Mouse (Mus musculus) hindbrain, embryonic 14.5 days (tissue): ENCODE data around the gene Gm4027. TPM values are rescaled to one million over a fixed set of nuclear protein-coding genes. Genes with fewer than 3 reads are reported as not detected.
"Not testable (repeated sequence)": the region's sequence is repeated elsewhere in the genome, so short reads cannot be mapped to it uniquely, and the experiment has no call there.

Experiments used
- ATAC-seq: fragments of 200-750 bp; cut with Nextera tagmentation; 2 replicates; pipeline ENCODE4 v1.8.0; 2017; ENCODE audit warnings: moderate number of reproducible peaks, mild to moderate bottlenecking, moderate TSS enrichment, moderate library complexity; ENCODE audit not compliant: low FRiP score
- DNase-seq: peaks from one replicate; pipeline ENCODE4 v3.0.0-alpha.2; 2015; ENCODE audit warnings: low spot score
- H3K27ac ChIP-seq: fragments of 300-500 bp; sonication (generic); 2 replicates; pipeline ENCODE4 v1.5.1; 2014; ENCODE audit warnings: mild to moderate bottlenecking, moderate library complexity
- H3K27me3 ChIP-seq: fragments of 300-500 bp; sonication (generic); 2 replicates; pipeline ENCODE4 v1.6.1; 2014; ENCODE audit warnings: mild to moderate bottlenecking, low read length, mixed read lengths; ENCODE audit not compliant: control insufficient read depth, insufficient read depth
- H3K36me3 ChIP-seq: fragments of 300-500 bp; sonication (generic); replicated peaks from 2 replicates; pipeline ENCODE4 v1.6.1; 2014; ENCODE audit not compliant: control insufficient read depth, insufficient read depth
- H3K4me1 ChIP-seq: fragments of 300-500 bp; sonication (generic); replicated peaks from 2 replicates; pipeline ENCODE4 v1.6.1; 2014; ENCODE audit warnings: antibody characterized with exemption, low read length, mixed read lengths; ENCODE audit not compliant: control insufficient read depth, insufficient read depth
- H3K4me2 ChIP-seq: fragments of 300-500 bp; sonication (generic); replicated peaks from 2 replicates; pipeline ENCODE4 v1.6.1; 2014; ENCODE audit warnings: mild to moderate bottlenecking, moderate library complexity
- H3K4me3 ChIP-seq: fragments of 300-500 bp; sonication (generic); replicated peaks from 2 replicates; pipeline ENCODE4 v1.5.1; 2014; ENCODE audit warnings: mild to moderate bottlenecking, low read length
- H3K9ac ChIP-seq: fragments of 300-500 bp; sonication (generic); 2 replicates; pipeline ENCODE4 v1.6.1; 2014
- H3K9me3 ChIP-seq: fragments of 300-500 bp; sonication (generic); 2 replicates; pipeline ENCODE4 v1.6.1; 2016; ENCODE audit warnings: low read length; ENCODE audit not compliant: control insufficient read depth
- WGBS: fragments of 180-500 bp; shearing (Covaris S2); extraction: QIAGEN DNeasy Blood & Tissue Kit; methylation state at CpG from one replicate; pipeline ENCODE4 v1.1.7; 2014; 5-methylcytosine and 5-hydroxymethylcytosine counted together
- polyA plus RNA-seq: library from polyadenylated mRNA; unstranded; fragments of >200 nt; fragmentation: Nextera tagmentation; extraction: Ambion mirVana; gene quantifications from 2 replicates; pipeline ENCODE4 v1.2.1, GENCODE M21; 2014

The Gm4027 gene
- not detected in 2 replicates for polyA plus RNA-seq

GRCm38 (mm10) chr12:87618569-87618968, at the start of gene Gm4027:
Gene Gm4027 (plus strand): TSS chr12:87618869.
- H3K9ac ChIP-seq, H3K27me3 ChIP-seq, H3K9me3 ChIP-seq, H3K27ac ChIP-seq, H3K4me1 ChIP-seq, DNase-seq, H3K4me3 ChIP-seq, H3K36me3 ChIP-seq, H3K4me2 ChIP-seq, ATAC-seq: not testable (repeated sequence)
- over 99% methylated on average over 4 of the region's 7 CpGs for WGBS

- H3K9ac ChIP-seq, H3K4me1 ChIP-seq, ATAC-seq, H3K4me3 ChIP-seq, H3K9me3 ChIP-seq, H3K4me2 ChIP-seq, H3K27ac ChIP-seq, H3K27me3 ChIP-seq, DNase-seq, H3K36me3 ChIP-seq: not testable (repeated sequence)
- WGBS = 11% methylated on average over 2 of the region's 2 CpGs
Observed at GRCm38 (mm10) chr12:87601388-87601787, 17.3 kb upstream of the Gm4027 start.

DNA sequence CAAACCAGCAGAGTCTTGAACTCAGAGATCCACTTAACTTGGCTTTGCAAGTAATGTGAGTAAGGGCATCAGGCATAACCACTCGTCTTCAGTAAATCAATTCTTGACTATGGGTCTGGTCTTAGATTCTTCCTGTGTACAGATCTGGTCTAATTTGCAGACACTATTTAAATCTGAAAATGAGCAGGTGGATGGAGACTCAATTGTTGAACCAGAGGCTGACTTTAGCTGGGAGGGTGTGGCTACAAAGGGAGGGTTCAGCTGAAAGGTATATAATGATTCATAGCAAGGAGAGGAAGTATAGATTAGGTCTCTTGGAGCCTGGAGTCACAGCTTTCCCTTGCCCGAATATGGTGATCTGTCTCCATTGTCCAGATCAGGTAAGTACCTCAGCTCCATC, 16.3 kb upstream of the Gm4027 start, which contains the start of gene Oog1:
Oog1 (plus strand) TSS at position 301 of the 400 bp plus-strand sequence.
- not testable (repeated sequence) for H3K36me3 ChIP-seq, H3K9me3 ChIP-seq, H3K4me3 ChIP-seq, ATAC-seq, H3K4me1 ChIP-seq, H3K27ac ChIP-seq, DNase-seq, H3K27me3 ChIP-seq, H3K9ac ChIP-seq, H3K4me2 ChIP-seq
- WGBS = 50% methylated on average over 1 of the region's 2 CpGs

DNA sequence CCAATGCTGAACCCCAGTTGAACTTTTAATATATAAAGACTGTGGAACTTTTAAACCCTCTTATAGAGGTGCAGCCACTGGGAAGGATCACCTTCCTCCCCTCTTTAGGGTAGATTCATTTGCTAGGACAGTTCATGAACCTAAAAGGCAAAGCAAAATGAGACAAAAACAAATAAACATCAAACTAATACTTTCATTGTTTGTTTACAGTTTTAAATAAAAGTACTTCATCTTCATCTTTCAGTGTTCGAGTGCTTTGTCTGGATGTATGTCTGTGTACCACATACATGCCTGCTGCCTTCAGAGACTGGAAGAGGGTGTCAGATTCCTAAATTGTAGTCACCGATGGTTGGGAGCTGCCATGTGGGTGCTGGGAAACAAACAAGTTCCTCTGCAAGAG, 25.9 kb downstream of the Gm4027 start, which contains the start of gene Gm16381:
Gm16381 (minus strand) TSS at position 101 of the 400 bp plus-strand sequence.
- not testable (repeated sequence) for H3K4me1 ChIP-seq, H3K4me3 ChIP-seq, H3K36me3 ChIP-seq, H3K9ac ChIP-seq, H3K4me2 ChIP-seq, DNase-seq, H3K27ac ChIP-seq, H3K27me3 ChIP-seq, ATAC-seq, H3K9me3 ChIP-seq
- 79% methylated on average over 1 of the region's 2 CpGs for WGBS

DNA sequence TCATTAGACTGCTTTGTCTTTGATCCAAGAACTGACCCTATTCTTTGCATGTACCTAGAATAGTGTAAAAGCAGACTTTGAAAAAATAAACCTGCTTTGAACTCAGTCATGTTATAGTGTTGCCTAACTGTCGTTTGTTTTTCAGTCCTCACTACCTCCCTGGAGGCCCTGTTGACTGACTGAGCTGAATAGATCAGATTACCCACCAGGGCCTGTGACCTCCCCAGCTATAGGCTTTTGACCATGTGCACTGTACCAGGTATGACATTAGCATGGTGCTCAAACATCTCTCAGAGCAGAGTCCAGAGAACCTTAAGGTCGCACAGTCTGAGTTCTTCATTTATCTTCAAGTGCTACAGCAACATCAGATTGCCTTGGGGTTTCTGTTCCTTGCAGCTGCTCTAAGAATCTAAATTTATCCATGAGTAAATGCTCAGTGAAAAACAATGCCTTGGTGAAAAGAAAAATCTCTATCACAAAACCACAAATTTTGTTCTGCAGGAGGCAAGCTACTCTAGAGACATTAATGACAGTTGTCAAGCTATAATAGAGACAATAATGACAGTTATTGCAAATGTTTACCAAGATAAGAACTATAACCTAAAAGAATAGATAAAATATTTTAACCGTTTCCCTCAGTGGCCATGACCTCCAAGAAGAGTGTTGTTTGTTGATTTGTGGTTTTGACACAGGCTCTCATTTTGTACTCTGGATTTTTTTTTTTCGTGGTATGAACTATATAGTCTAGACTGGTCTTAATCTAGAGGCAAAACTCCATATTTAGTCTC, 34.4 kb downstream of the Gm4027 start:
- not testable (repeated sequence) for ATAC-seq, H3K27me3 ChIP-seq, H3K9ac ChIP-seq, H3K36me3 ChIP-seq, H3K4me3 ChIP-seq, DNase-seq, H3K9me3 ChIP-seq, H3K4me2 ChIP-seq, H3K27ac ChIP-seq, H3K4me1 ChIP-seq
- WGBS = 73% methylated on average over 2 of the region's 4 CpGs

Other genes starting within 250 kb of the Gm4027 start
- gene Sptlc2, start 230.5 kb upstream of the Gm4027 start, polyA plus RNA-seq = 72.0 and 72.5 TPM in 2 replicates
- 195 and 248 TPM in 2 replicates for gene Slirp, start 175.0 kb upstream of the Gm4027 start, polyA plus RNA-seq
- 28.7 and 36.3 TPM in 2 replicates for gene Alkbh1, start 174.9 kb upstream of the Gm4027 start, polyA plus RNA-seq
- 101 and 102 TPM in 2 replicates for gene Snw1, start 146.6 kb upstream of the Gm4027 start, polyA plus RNA-seq
- gene Gm5788, start 124.1 kb upstream of the Gm4027 start, polyA plus RNA-seq = not detected in 2 replicates
- gene Gm8300, start 104.6 kb upstream of the Gm4027 start, polyA plus RNA-seq = not detected in 2 replicates
- not detected in 2 replicates for gene Oog1, start 16.2 kb upstream of the Gm4027 start, polyA plus RNA-seq
- gene Gm16381, start 25.8 kb downstream of the Gm4027 start, polyA plus RNA-seq = not detected in 2 replicates
- gene Gm21319, start 156.9 kb downstream of the Gm4027 start, polyA plus RNA-seq = not detected in 2 replicates
- gene Gm21936, start 176.6 kb downstream of the Gm4027 start, polyA plus RNA-seq = not detected in 2 replicates
- 0.13 TPM in 1 of 2 replicates, not detected in the other for gene BB287469, start 197.7 kb downstream of the Gm4027 start, polyA plus RNA-seq
- gene Gm2001, start 223.5 kb downstream of the Gm4027 start, polyA plus RNA-seq = not detected in 2 replicates